Mouse (Mus musculus): ENCODE results near the gene Syngr1. TPM values are rescaled to one million over a fixed set of nuclear protein-coding genes. Genes with fewer than 3 reads are reported as not detected.

Syngr1 gene
- polyA plus RNA-seq, 1 experiment from 2014 or later = 26.2 TPM

Small RNA genes within 50 kb of the gene (microRNA-seq; reads per million reads assigned to microRNA genes)
- 16.5 reads per million, percentile 32 among the genes with 10 or more reads in this experiment for gene Snord43

Other genes starting within 250 kb of the Syngr1 start
- 3.1 and 3.8 TPM in 2 replicates for gene Apobec3, start 199.7 kb upstream of the Syngr1 start, polyA plus RNA-seq (2015; fragmentation: Nextera tagmentation; extraction: Ambion mirVana)
- 3.0 and 4.3 TPM in 2 replicates for gene Cbx7, start 120.2 kb upstream of the Syngr1 start, polyA plus RNA-seq (2015; fragmentation: Nextera tagmentation; extraction: Ambion mirVana)
- 2.1 and 2.3 TPM in 2 replicates for gene Pdgfb, start 76.4 kb upstream of the Syngr1 start, polyA plus RNA-seq (2015; fragmentation: Nextera tagmentation; extraction: Ambion mirVana)
- gene Rpl3, start 534 bp downstream of the Syngr1 start, polyA plus RNA-seq (2015; fragmentation: Nextera tagmentation; extraction: Ambion mirVana) = 608 and 612 TPM in 2 replicates
- 41.1 and 43.0 TPM in 2 replicates for gene Tab1, start 41.8 kb downstream of the Syngr1 start, polyA plus RNA-seq (2015; fragmentation: Nextera tagmentation; extraction: Ambion mirVana)
- 11.4 and 12.3 TPM in 2 replicates for gene Mgat3, start 82.4 kb downstream of the Syngr1 start, polyA plus RNA-seq (2015; fragmentation: Nextera tagmentation; extraction: Ambion mirVana)
- gene Mief1, start 142.7 kb downstream of the Syngr1 start, polyA plus RNA-seq (2015; fragmentation: Nextera tagmentation; extraction: Ambion mirVana) = 42.2 and 43.8 TPM in 2 replicates
- gene AC140267.1, start 144.5 kb downstream of the Syngr1 start, polyA plus RNA-seq (2015; fragmentation: Nextera tagmentation; extraction: Ambion mirVana) = not detected in 2 replicates
- gene Atf4, start 163.8 kb downstream of the Syngr1 start, polyA plus RNA-seq (2015; fragmentation: Nextera tagmentation; extraction: Ambion mirVana) = 133 and 134 TPM in 2 replicates
- gene Rps19bp1, start 173.0 kb downstream of the Syngr1 start, polyA plus RNA-seq (2015; fragmentation: Nextera tagmentation; extraction: Ambion mirVana) = 72.9 and 77.8 TPM in 2 replicates
- 0.32 and 0.50 TPM in 2 replicates for gene Cacna1i, start 195.9 kb downstream of the Syngr1 start, polyA plus RNA-seq (2015; fragmentation: Nextera tagmentation; extraction: Ambion mirVana)